Mouse (Mus musculus) left cerebral cortex, postnatal 4 days (tissue): ENCODE results near the gene Tmsb10. TPM values are rescaled to one million over a fixed set of nuclear protein-coding genes. Genes with fewer than 3 reads are reported as not detected.

Experiments used
- DNase-seq: peaks from one replicate; pipeline ENCODE4 v3.0.0-alpha.2; 2022
- intact Hi-C: fragments of 180-260 bp; cut with DNase I; formaldehyde crosslinking; loops from one replicate; pipeline ENCODE4 v1.15.1; 2025
- total RNA-seq, 2 experiments: library from RNA; stranded (reverse); gene quantifications; 2 replicates each; pipeline ENCODE4 v1.2.3; 2021

The Tmsb10 gene
- 1,000 to 10,000 TPM; 2,786 to 2,903 TPM for total RNA-seq

DNA sequence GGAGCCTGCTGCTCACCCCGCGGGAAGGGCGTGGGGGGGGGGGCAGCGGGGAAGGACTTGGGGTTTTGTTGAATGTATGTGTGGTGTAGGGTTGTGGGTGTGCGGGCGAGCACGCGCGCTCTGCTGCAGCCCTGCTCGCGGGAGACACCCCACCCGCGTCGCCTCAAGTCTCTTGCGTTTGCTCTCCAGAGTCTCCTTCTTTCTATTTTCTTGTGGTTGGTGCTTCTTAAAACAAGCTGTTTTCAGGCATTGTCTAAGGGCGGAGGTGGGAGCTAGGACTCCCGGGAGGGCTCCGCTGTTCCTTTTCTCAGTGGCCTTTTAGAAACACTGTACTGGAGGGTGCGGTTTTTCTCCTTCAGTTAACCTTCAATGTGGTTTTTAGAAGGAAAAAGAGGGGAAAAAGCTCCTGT, at the start of gene Tmsb10:
Tmsb10 (minus strand) TSS at position 87 of the 410 bp plus-strand sequence.
- no peak for DNase-seq
- intact Hi-C loops: no loop called here

DNA sequence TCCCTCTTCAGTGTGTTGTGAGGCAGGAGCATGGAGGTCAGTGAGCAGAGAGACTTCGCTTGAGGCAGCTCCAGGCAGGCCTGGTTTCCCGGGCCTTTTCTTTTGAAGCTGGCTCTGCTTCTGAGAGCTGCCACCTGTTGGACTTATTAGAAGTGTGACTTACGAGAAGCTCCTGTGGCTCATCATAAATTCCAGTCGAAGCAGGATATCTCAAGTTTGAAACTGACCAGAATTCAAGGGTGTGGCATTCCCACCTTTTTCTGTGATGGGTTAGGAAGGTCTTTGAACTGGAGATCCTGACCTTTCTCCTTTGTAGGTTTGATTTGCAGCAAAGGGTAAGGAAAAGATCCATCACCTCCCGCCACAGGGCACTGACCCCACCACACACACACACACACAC, 45.1 kb upstream of the Tmsb10 start:
- DNase-seq: no peak
- intact Hi-C loops: no loop called here

DNA sequence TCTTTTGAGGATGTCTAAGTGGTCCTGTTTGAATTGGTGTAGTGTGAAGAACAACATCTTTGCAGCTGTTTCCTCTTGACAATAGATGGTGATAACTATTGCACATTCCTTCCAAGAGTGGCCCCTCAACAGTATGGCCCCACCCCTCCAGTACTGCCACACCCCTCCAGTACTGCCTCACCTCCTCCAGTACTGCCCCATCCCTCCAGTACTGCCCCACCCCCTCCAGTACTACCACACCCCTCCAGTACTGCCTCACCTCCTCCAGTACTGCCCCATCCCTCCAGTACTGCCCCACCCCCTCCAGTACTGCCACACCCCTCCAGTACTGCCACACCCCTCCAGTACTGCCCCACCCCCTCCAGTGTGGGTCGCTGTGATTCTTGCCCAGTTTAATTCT, 43.8 kb upstream of the Tmsb10 start:
- intact Hi-C loops: no loop called here

DNA sequence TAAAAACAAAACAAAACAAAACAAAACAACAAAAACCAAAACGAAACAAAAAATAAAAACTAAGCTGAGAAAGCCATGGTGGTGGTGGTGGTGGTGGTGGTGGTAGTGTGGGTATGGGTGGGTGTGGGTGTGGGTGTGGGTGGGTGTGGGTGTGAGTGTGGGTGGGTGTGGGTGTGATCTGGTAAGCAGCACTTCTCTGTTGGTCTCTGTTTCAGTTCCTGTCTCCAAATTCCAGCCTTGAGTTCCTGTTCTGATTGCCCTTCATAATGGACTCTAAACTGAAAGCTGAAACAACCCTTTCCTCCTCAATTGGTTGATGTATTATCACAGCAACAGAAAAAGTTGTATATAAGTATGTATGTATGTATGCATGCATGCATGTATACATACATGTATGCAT, 40.3 kb upstream of the Tmsb10 start:
- intact Hi-C loops: no loop called here
- no peak for DNase-seq

More for the DNA sequence above, 43.8 kb upstream of the Tmsb10 start:
- no peak for DNase-seq

- no peak for DNase-seq
- intact Hi-C loops: no loop called here
These were observed 35.1 kb upstream of the Tmsb10 start for GRCm38 (mm10) chr6:72993688-72994082.

GRCm38 (mm10) chr6:72993054-72993687, 34.6 kb upstream of the Tmsb10 start:
- intact Hi-C loops: no loop called here
- DNase-seq: no peak

- intact Hi-C loops: no loop called here
- no peak for DNase-seq
These were observed 31.7 kb upstream of the Tmsb10 start for GRCm38 (mm10) chr6:72990206-72990605.

DNA sequence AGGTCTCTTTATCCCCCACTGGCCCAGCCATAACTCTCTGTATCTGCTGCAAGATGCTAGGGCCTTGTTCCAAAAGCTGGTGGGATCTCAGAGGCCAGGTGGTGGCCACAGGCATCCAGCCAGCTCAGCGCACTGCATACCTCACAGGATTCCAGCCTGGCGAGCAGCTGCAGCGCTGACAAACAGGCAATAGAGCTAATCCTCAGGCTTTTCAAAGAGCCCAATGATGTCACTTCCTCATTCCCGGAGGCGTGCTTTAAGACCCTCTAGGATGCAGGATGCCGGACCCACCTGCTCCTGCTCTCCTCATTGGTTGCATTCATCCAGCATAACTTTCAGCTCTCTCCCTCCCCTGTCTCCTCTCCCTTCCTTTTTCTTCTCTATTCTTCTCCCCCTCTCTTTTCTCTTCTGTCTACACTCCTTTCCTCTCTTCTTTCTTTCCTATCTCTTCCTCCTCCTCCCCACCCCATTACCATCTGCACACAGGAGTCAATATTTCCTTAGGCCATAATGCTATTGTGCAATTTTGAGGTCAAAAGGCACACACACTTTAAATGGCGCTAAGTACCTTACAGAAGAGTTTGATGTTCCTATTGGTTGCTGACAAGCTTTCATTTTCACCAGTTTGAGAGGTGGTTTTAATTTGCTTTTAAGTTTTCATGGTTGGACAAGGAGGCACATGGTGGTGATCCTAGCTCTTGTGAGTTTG, 30.6 kb upstream of the Tmsb10 start:
- intact Hi-C loops: no loop called here

GRCm38 (mm10) chr6:72982506-72982905, 24.0 kb upstream of the Tmsb10 start:
- DNase-seq: no peak
- intact Hi-C loops: no loop called here

More for the DNA sequence above, 30.6 kb upstream of the Tmsb10 start:
- DNase-seq: peak; percentile 75

GRCm38 (mm10) chr6:72981851-72982250, 23.3 kb upstream of the Tmsb10 start:
- no peak for DNase-seq
- intact Hi-C loops: no loop called here

GRCm38 (mm10) chr6:72981124-72981651, 22.6 kb upstream of the Tmsb10 start:
- no peak for DNase-seq
- intact Hi-C loops: no loop called here

- intact Hi-C loops: no loop called here
- no peak for DNase-seq
These were observed 18.3 kb upstream of the Tmsb10 start for GRCm38 (mm10) chr6:72976866-72977265.

GRCm38 (mm10) chr6:72971074-72971473, 12.5 kb upstream of the Tmsb10 start:
- no peak for DNase-seq
- intact Hi-C loops: no loop called here

DNA sequence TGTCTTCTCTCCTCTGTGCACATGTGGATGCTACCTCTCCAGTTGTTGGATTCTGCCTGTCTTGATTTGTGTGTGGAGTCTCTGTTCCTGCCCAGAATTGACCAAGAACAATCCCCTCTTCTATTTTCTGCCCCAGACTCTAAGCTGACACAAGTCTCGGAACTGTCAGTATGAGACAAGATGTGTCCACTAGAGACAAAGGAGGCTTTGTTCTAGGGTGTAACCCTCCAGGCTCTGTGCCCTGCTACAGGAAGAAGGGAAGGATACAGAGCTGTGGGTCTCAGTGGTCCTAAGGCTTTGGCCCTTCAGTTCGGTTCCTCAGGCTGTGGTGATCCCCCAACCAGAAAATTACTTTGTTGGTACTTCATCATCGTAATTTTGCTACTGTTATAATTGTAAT, 11.2 kb upstream of the Tmsb10 start:
- intact Hi-C loops: no loop called here
- DNase-seq: no peak

DNA sequence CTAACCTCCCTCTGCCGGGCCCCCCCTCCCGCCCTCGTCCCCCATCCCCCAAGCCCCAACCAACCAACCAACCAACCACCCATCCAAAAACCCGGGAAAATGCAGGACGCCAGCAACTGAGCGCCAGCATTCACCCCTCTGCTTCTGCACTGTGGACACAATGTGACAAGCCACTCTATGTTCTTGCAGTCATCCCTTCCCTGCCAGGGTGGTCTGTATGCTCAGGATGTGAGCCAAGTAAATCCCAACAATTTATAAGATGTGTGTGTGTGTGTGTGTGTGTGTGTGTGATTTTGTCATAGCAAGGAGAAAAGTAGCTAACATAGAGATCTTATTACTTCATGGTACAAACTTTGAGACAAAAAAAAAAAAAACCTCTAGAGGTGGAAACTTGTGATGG, 6.7 kb upstream of the Tmsb10 start:
- intact Hi-C loops: no loop called here
- DNase-seq: no peak

- intact Hi-C loops: no loop called here
- DNase-seq: no peak
These were observed 3.8 kb upstream of the Tmsb10 start for GRCm38 (mm10) chr6:72962281-72962741.

- intact Hi-C loops: no loop called here
- DNase-seq: no peak
These were observed 3.1 kb upstream of the Tmsb10 start for GRCm38 (mm10) chr6:72961603-72962002.

- DNase-seq: no peak
- intact Hi-C loops: no loop called here
These were observed 2.1 kb upstream of the Tmsb10 start for GRCm38 (mm10) chr6:72960675-72961074.

DNA sequence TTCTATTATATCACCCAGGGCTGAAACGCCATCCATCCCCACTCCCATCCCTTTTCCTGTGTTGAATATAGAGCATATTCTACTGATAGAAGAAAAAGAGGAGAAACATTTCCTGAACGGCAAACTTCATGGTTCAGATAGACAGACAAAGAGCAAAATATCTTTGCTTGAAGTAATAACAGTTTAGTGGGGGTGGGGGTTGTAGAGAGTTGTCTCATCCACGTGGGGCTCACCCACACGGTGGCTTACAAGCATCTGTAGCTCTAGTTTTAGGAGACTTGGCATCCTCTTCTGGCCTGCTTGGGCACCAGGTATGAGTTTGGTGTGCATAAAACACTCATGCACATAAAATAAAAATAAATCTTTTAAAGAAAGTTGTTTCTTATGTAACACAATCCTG, 627 bp upstream of the Tmsb10 start:
- DNase-seq: no peak
- intact Hi-C loops: no loop called here

GRCm38 (mm10) chr6:72957676-72958641, 589 bp downstream of the Tmsb10 start:
- DNase-seq: peak; percentile 90
- intact Hi-C loops: no loop called here

GRCm38 (mm10) chr6:72957093-72957435, 1.5 kb downstream of the Tmsb10 start:
- intact Hi-C loops: no loop called here
- no peak for DNase-seq
